Mouse (Mus musculus) kidney, postnatal 25 days (tissue): ENCODE results near the gene Nol7.

Source experiments
- DNase-seq, 2 experiments: peaks; one replicate each; pipeline ENCODE4 v3.0.0; 2021; ENCODE audit warnings: mixed read lengths in 2 of 2

Nol7 gene

GRCm38 (mm10) chr13:43433395-43433794 lies 35.2 kb downstream of the Nol7 start:
- no peak for DNase-seq

- no peak for DNase-seq
Observed at GRCm38 (mm10) chr13:43440376-43440775, 42.2 kb downstream of the Nol7 start.

DNA sequence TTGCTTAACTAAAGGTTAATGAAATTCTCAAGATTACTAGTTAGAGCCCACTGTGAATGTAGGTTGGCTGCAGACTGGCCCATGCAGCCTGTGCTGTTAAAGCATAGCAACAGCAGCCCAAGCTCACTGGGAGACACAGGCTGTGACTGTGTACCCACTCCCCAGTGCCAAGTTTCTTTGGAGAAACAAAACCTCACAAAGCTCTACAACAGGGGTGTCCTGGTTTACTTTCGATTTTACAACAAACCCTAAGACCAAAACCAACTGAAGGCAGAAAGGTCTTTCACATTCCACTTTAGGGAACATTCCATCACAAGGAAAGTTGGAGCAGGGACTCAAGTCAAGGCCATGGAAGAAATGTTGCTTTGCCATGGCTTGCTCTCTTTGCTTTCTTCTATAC lies 44.4 kb downstream of the Nol7 start:
- no peak for DNase-seq

DNA sequence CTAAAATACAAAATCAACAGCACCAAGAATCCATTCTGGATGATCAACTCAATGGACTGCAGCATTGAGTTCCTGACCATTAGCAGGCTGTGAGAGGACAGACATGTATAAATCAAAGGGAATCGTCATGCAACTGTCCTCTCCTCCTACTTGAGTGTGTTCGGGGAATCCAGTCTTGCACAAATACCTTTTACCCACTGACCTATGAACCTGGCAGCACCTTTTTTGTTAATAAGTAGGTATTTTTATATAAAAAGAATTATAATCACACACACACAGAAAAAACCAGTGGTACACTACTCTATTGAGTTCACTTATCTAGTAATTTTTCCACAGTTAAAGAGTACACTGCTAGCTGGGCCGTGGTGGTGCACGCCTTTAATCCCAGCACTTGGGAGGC lies 45.5 kb downstream of the Nol7 start:
- DNase-seq: no peak

DNA sequence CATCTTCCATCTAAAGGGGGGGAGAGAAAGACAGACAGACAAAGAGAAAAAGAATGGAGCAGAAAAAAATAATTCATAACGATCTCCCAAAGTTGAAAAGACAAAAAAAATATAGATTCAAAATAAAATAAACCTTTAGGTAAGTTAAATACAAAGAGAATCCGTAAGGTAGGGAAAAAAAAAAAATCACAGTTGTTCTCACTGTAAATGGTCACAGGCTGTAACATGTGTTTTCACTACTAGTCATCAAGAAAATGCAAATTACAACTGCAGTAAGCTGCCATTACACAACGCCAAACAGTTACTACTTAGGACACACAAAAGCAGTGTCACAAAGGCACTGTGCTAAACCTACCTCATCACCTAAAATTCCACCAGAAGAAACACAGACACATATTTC lies 46.5 kb downstream of the Nol7 start:
- DNase-seq: no peak

DNA sequence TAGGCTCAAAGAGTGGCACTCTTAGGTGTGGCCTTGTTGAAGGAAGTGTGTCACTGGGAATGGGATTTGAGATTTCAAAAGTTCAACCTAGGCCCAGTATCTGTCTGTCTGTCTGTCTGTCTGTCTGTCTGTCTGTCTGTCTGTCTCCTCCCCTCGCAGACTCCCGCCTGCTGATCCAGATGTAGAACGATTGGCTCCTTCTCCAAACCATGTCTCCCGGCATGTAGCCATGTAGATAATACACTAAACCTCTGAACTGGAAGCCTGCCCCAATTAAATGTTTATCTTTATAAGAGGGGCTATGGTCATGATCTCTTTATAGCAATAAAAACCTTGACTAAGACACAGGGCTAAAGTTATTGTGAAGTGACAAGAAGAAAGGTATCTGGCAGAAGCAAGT lies 47.6 kb downstream of the Nol7 start:
- DNase-seq: no peak

- DNase-seq: no peak
Observed at GRCm38 (mm10) chr13:43447721-43448120, 49.5 kb downstream of the Nol7 start.

DNA sequence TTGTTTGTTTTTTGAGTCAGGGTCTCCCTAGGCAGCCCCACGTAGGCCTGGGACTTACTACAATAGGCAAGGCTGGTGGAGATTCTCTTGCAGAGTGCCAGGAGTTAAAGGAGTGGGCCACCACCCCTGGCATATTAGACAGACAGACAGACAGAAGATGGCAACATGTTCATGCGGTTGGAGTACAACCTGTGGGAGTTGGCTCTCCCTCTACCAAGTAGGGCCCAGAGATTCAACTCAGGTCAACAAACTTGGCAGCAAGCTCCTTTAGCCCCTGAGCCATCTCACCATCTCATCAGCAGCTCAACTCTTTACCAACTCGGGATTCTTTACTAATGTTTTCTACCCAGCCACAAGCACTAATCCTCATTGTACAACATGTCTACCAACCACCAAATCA lies 52.5 kb downstream of the Nol7 start:
- DNase-seq: no peak

- DNase-seq: no peak
Observed at GRCm38 (mm10) chr13:43452177-43452576, 54.0 kb downstream of the Nol7 start.

DNA sequence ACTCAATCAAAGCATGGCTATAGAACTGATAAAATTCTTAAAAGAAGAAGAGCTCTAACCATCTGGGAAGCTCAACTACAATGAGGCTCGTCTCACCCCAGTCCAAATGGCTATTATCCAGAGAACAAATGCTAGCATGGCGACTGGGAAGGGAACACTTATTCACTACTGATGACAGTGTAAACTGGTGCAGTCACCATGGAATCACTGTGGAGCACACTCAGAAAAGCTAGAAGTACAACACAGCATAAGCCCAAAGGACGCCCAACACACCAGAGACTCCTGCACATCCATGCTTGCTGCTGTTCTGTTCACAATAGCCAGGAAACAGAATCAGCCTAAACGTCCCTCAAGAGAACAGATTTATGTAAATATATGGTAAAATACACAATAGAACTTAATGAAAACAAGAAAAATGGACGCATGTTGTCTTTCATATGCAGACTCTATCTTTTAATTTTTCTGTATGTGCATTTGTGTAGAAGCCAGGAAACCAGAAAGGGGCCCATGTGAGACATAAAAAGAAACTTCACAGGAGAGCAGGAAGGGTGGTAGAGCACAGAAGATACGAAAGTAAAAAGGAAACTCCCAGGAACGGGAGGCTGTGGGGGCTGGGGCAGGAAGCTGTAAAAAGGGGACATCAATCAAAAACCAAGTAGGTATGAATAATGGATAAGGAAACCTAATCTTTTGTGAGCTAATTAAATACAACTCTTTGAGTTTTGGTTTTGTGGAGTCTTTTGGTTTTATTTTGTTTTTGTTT lies 54.8 kb downstream of the Nol7 start:
- DNase-seq: no peak

DNA sequence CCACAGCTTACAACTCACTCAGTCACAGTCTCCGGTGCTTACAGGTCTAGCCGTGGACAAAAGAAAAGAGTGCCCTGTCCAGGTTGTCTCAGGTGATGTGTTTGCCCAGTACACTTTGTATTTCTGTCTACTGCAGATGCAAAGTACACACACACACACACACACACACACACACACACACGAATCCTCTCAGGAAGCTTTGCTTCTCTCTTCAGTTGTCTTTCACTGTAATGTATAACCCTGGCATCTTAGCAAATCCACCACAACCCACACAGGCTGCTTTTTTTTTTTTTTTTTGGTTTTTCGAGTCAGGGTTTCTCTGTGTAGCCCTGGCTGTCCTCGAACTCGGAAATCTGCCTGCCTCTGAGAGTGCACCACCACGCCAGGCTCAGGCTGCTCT lies 56.2 kb downstream of the Nol7 start:
- no peak for DNase-seq
